Mouse (Mus musculus) urinary bladder, postnatal 4 days (tissue): ENCODE data around the gene Slc34a3.
A peak's percentile ranks its signal among the peaks of the same experiment; 100 is the strongest.

ENCODE experiments used
- DNase-seq, 2 experiments: peaks; one replicate each; pipeline ENCODE4 v3.0.0; 2021 to 2022; ENCODE audit warnings: low spot score in 2 of 2

Slc34a3 gene

DNA sequence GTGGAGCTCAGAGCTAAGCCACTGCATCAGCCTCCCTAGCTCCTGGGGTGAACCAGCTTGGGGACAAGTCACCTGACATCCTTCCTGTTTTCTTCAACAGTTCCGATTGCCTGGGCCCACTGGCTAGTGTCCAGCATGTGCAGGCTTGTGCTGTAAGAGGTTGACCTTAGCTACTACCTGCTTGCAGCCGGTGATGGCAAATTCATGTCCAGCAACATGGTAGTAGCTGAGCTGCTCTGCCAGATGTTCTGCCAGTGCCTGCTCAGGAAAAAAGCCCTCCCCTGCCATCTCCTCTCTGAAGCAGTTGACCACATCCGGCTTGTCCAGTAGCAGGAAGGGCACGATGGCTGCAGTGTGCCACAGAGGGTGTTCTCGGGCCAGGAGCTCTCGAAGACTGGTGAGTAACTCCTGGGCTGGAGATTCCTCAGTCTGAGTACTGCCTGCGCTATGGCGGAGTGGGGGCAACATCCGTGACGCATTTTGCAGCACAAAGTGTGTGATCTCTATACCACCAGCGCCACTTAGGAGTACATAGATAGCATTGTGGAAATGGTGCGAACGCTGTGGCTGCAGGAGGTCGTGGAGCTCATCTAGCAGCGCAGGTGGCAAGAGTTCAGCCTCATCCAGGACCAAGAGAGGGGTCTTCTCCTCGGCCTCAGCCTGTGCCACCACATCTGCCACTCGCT is 39.5 kb downstream of the Slc34a3 start:
- DNase-seq, result no peak

DNA sequence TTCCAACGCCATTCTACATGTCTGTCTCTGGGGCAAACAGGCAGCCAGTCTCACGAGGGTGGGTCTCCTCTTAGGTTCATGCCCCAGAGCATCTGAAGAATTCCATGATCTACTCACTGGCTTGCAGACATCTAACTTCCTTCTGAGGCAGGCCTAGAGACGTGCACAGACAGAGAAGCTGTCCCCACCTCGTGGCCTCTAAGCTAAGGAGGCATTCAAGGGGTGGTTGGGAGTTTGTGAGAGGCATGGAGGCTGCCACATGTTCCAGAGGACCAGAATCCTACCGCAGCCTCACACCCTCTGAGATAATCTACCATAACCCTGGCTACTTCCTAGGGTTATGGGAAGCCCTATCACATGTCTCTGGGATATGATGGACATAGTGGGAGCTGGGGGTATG is 40.2 kb downstream of the Slc34a3 start:
- no peak for DNase-seq

- DNase-seq, result peak; percentile 73 to 77
These were observed 40.8 kb downstream of the Slc34a3 start for GRCm38 (mm10) chr2:25193330-25193770.

DNA sequence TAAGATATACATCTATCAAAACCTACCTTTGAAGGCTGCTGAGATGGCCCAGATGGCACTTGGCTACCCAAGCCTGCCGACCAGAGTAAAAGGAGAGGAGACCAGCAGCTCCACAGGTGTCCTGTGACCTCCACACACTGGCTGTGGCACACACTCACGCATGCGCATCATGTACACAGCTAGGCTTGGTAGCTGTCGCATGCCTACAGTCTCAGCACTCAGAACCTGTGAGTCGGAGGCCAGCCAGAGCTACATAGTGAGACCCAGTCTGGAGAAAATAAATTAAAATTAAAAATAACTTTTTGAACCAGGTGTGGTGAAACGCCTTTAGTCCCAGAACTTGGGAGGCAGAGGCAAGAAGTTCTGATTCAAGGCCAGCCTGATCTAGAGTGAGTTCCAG is 46.3 kb downstream of the Slc34a3 start:
- DNase-seq, result no peak

GRCm38 (mm10) chr2:25186575-25186930 is 47.6 kb downstream of the Slc34a3 start:
- DNase-seq, result no peak

- DNase-seq, result peak in 1 of 2 experiments; percentile 47
These were observed 48.3 kb downstream of the Slc34a3 start for GRCm38 (mm10) chr2:25185625-25186574.

- DNase-seq, result no peak
These were observed 49.7 kb downstream of the Slc34a3 start for GRCm38 (mm10) chr2:25184496-25184895.

GRCm38 (mm10) chr2:25183336-25183735 is 50.8 kb downstream of the Slc34a3 start:
- DNase-seq, result no peak

DNA sequence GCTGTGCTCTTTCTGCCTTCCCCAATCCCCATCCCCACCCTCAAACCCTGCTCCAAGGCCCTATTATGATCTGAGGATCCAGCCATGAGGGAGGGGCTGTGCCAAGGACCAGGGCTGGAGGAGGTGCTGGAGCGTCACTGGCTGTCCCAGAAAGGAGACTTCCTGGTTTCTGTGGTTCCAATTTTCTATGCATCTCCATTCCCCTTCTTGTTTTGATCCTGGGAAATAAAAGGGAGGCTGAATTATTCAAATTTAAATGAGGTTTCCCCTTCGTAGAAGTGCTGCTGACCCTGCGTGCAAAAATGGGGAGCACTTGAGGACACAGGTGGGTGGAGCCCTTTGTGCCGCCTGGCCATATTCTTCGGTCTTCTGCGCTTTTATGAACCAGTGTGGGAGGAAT is 51.5 kb downstream of the Slc34a3 start:
- no peak for DNase-seq

DNA sequence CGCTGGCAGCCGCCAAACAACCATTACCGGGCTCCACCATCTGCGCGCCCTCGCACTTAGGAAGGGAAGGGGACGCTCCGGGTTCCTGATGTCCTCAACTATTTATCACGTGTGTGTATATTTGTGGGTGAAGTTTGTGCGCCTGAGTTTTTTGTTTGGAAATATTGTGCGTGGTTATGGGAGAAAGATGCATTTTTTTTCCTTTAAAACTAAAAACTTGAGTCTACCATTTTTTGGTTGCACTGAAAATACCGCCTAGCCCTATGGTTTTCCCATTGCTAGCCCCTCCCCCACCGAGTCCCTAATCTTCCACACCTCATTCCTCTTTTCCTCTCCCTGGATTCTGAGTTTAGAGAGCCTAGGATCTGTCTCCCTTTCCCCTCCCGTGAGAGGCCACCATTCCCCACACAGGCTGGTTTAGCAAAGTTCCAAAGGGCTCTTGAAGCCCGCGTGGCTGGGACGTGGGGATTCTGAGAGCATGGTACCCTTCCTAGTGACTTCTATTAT is 52.2 kb downstream of the Slc34a3 start:
- DNase-seq, result no peak

GRCm38 (mm10) chr2:25180973-25181890 is 52.9 kb downstream of the Slc34a3 start:
- no peak for DNase-seq

GRCm38 (mm10) chr2:25180478-25180903 is 53.7 kb downstream of the Slc34a3 start, which contains the start of gene Nrarp:
Nrarp (plus strand) TSS chr2:25180758.
- DNase-seq, result peak; percentile 89 to 94

GRCm38 (mm10) chr2:25179566-25180217 is 54.5 kb downstream of the Slc34a3 start:
- DNase-seq, result no peak
